ENCODE assay signal across 8 mouse cellular contexts in the genomic region with DNA sequence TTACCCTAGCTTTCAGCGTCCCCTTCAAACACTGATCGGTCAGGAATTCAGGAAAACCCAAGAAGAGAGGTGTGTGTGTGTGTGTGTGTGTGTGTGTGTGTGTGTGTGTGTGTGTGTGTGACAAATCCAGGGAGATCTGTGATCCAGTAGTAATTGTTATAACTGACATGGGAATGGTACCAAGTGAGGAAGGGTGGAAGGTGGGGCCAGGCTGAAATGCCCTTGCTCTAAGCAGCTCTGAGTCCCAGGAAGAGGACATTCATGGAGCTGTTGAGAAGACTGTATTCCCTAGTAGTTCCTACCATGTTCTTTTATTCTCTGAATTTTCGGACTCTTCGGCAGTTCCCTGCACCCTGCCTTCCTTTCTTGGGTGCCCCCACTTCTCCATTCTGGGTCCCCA. TPM values are rescaled to one million over a fixed set of nuclear protein-coding genes. Genes with fewer than 3 reads are reported as not detected.
DNase-seq lines count a peak whose midpoint lies in the region; ATAC-seq lines count a peak whose summit lies in the region.

No protein-coding gene starts in this region.

- ATAC-seq in kidney, embryonic 14.5 days (ENCODE audit: low FRiP score, low TSS enrichment) = no peak
- ATAC-seq in embryonic facial prominence, embryonic 12.5 days (ENCODE audit: insufficient number of reproducible peaks, insufficient read depth, low FRiP score, low TSS enrichment) = no peak
- ATAC-seq in intestine, embryonic 15.5 days = no peak
- no peak for ATAC-seq in midbrain, embryonic 16.5 days
- ATAC-seq in megakaryocyte progenitor cell, adult 5-6 weeks (replicated peaks; ENCODE audit: poor library complexity) = no peak

- H3K27ac ChIP-seq in kidney, embryonic 14.5 days (ENCODE audit: low read depth, low read length) = no peak overlapping the region
- no peak overlapping the region for H3K27ac ChIP-seq in embryonic facial prominence, embryonic 12.5 days
- H3K27ac ChIP-seq in intestine, embryonic 15.5 days = peak overlapping the region; percentile 90; the same call in 1 of the 2 replicates
- no peak overlapping the region for H3K27ac ChIP-seq in midbrain, embryonic 16.5 days (ENCODE audit: low read length)

- H3K9me3 ChIP-seq in kidney, embryonic 14.5 days (ENCODE audit: control insufficient read depth, low read length) = no peaks in the 10 kb centered on the region
- H3K9me3 ChIP-seq in embryonic facial prominence, embryonic 12.5 days = no peaks in the 10 kb centered on the region
- H3K9me3 ChIP-seq in intestine, embryonic 15.5 days = no peaks in the 10 kb centered on the region
- no peaks in the 10 kb centered on the region for H3K9me3 ChIP-seq in midbrain, embryonic 16.5 days (replicated peaks; ENCODE audit: control insufficient read depth, low read length, poor library complexity, severe bottlenecking)

- no peak for DNase-seq in kidney, postnatal 14 days
- no peak for DNase-seq in natural killer cell, adult 2 months (ENCODE audit: low spot score in 2 of 2)
- no peak for DNase-seq in adrenal gland, postnatal 25 days

- H3K36me3 ChIP-seq in kidney, embryonic 14.5 days (ENCODE audit: control insufficient read depth, insufficient read depth, low read length) = peaks cover 16% of the 10 kb centered on the region; the same call in 1 of the 2 replicates
- peaks cover 21% of the 10 kb centered on the region for H3K36me3 ChIP-seq in embryonic facial prominence, embryonic 12.5 days
- peaks cover 9% of the 10 kb centered on the region; the same call in 1 of the 2 replicates for H3K36me3 ChIP-seq in intestine, embryonic 15.5 days
- H3K36me3 ChIP-seq in midbrain, embryonic 16.5 days (ENCODE audit: control insufficient read depth, insufficient read depth, low read length) = 0 out of 2 replicates have a peak, but pooled peaks cover 2% of the 10 kb centered on the region

- peak overlapping the region; percentile 75 for H3K4me2 ChIP-seq in kidney, embryonic 14.5 days (replicated peaks; ENCODE audit: low read depth, low read length)
- H3K4me2 ChIP-seq in embryonic facial prominence, embryonic 12.5 days (replicated peaks) = peak overlapping the region; percentile 64
- H3K4me2 ChIP-seq in intestine, embryonic 15.5 days (replicated peaks) = peak overlapping the region; percentile 76
- peak overlapping the region; percentile 81 for H3K4me2 ChIP-seq in midbrain, embryonic 16.5 days (ENCODE audit: low read length)

- peaks cover 8% of the 10 kb centered on the region; the same call in 1 of the 2 replicates for H3K4me1 ChIP-seq in kidney, embryonic 14.5 days (ENCODE audit: control insufficient read depth, insufficient read depth, low read length)
- H3K4me1 ChIP-seq in embryonic facial prominence, embryonic 12.5 days = peaks cover 17% of the 10 kb centered on the region; the same call in 1 of the 2 replicates
- peaks cover 24% of the 10 kb centered on the region for H3K4me1 ChIP-seq in intestine, embryonic 15.5 days (replicated peaks)
- peaks cover 7% of the 10 kb centered on the region; the same call in 1 of the 2 replicates for H3K4me1 ChIP-seq in midbrain, embryonic 16.5 days (ENCODE audit: control insufficient read depth, insufficient read depth, low read length)

- H3K27me3 ChIP-seq in kidney, embryonic 14.5 days (ENCODE audit: control insufficient read depth, insufficient read depth, low read length) = peaks cover 9% of the 10 kb centered on the region; the same call in 1 of the 2 replicates
- H3K27me3 ChIP-seq in embryonic facial prominence, embryonic 12.5 days = no peaks in the 10 kb centered on the region
- H3K27me3 ChIP-seq in intestine, embryonic 15.5 days (replicated peaks) = no peaks in the 10 kb centered on the region; the same call in 1 of the 2 replicates
- H3K27me3 ChIP-seq in midbrain, embryonic 16.5 days (ENCODE audit: control insufficient read depth, insufficient read depth, low read depth, low read length) = 0 out of 2 replicates have a peak, but pooled peaks cover 4% of the 10 kb centered on the region

- peak overlapping the region; percentile 65 for H3K4me3 ChIP-seq in kidney, embryonic 14.5 days (ENCODE audit: low read length)
- H3K4me3 ChIP-seq in embryonic facial prominence, embryonic 12.5 days = peak overlapping the region; percentile 60
- peak overlapping the region; percentile 62 for H3K4me3 ChIP-seq in intestine, embryonic 15.5 days (replicated peaks)
- H3K4me3 ChIP-seq in midbrain, embryonic 16.5 days (ENCODE audit: low read depth, low read length) = no peak overlapping the region; the same call in 1 of the 2 replicates

- 93% methylated on average over 4 of the region's 4 CpGs for WGBS in kidney, embryonic 14.5 days
- WGBS in embryonic facial prominence, embryonic 12.5 days = 88% methylated on average over 4 of the region's 4 CpGs
- 67% methylated on average over 4 of the region's 4 CpGs for WGBS in intestine, embryonic 15.5 days
- 86% methylated on average over 4 of the region's 4 CpGs for WGBS in midbrain, embryonic 16.5 days

- H3K9ac ChIP-seq in kidney, embryonic 14.5 days (ENCODE audit: low read depth, low read length) = peak overlapping the region; percentile 58; the same call in 1 of the 2 replicates
- 0 out of 2 replicates have a peak overlapping the region, but pooled peaks have one; percentile 63 for H3K9ac ChIP-seq in embryonic facial prominence, embryonic 12.5 days
- peak overlapping the region; percentile 75; the same call in 1 of the 2 replicates for H3K9ac ChIP-seq in intestine, embryonic 15.5 days
- H3K9ac ChIP-seq in midbrain, embryonic 16.5 days (ENCODE audit: low read depth, low read length) = no peak overlapping the region; the same call in 1 of the 2 replicates

RNA-seq across cellular contexts. Expression of a gene that starts 1.8 kb away (rescaled TPM):
- 6.3 and 7.1 TPM in 2 replicates for polyA plus RNA-seq in kidney, embryonic 14.5 days (2014; fragmentation: Nextera tagmentation; extraction: Ambion mirVana)
- polyA plus RNA-seq in embryonic facial prominence, embryonic 12.5 days (2016; fragmentation: Nextera tagmentation; extraction: Ambion mirVana) = 8.4 and 12.0 TPM in 2 replicates
- polyA plus RNA-seq in intestine, embryonic 15.5 days (2015; fragmentation: Nextera tagmentation; extraction: Ambion mirVana) = 16.2 and 16.8 TPM in 2 replicates
- 8.6 and 9.4 TPM in 2 replicates for polyA plus RNA-seq in midbrain, embryonic 16.5 days (2015; fragmentation: Nextera tagmentation; extraction: Ambion mirVana)
- 8.1 and 14.9 TPM in 2 replicates for total RNA-seq in adrenal gland, postnatal 25 days (2021)
- total RNA-seq in megakaryocyte progenitor cell, adult 5-6 weeks (2015) = 0.51 and 0.86 TPM in 2 replicates
- total RNA-seq in megakaryocyte progenitor cell, adult 5-6 weeks (2017) = 0.21 and 0.34 TPM in 2 replicates

RNA-seq across cellular contexts. Expression of a gene that starts 8.0 kb away (rescaled TPM):
- 3.8 and 6.5 TPM in 2 replicates for polyA plus RNA-seq in kidney, embryonic 14.5 days (2014; fragmentation: Nextera tagmentation; extraction: Ambion mirVana)
- 5.2 and 6.8 TPM in 2 replicates for polyA plus RNA-seq in embryonic facial prominence, embryonic 12.5 days (2016; fragmentation: Nextera tagmentation; extraction: Ambion mirVana)
- polyA plus RNA-seq in intestine, embryonic 15.5 days (2015; fragmentation: Nextera tagmentation; extraction: Ambion mirVana) = 34.8 and 35.4 TPM in 2 replicates
- polyA plus RNA-seq in midbrain, embryonic 16.5 days (2015; fragmentation: Nextera tagmentation; extraction: Ambion mirVana) = 1.5 and 1.9 TPM in 2 replicates
- total RNA-seq in adrenal gland, postnatal 25 days (2021) = 56.8 and 57.8 TPM in 2 replicates
- total RNA-seq in megakaryocyte progenitor cell, adult 5-6 weeks (2015) = 100 and 115 TPM in 2 replicates
- total RNA-seq in megakaryocyte progenitor cell, adult 5-6 weeks (2017) = 175 and 186 TPM in 2 replicates

RNA-seq across cellular contexts. Expression of a gene that starts 40.5 kb away (rescaled TPM):
- 9.7 and 11.3 TPM in 2 replicates for polyA plus RNA-seq in kidney, embryonic 14.5 days (2014; fragmentation: Nextera tagmentation; extraction: Ambion mirVana)
- polyA plus RNA-seq in embryonic facial prominence, embryonic 12.5 days (2016; fragmentation: Nextera tagmentation; extraction: Ambion mirVana) = 12.4 and 13.2 TPM in 2 replicates
- 9.0 and 11.1 TPM in 2 replicates for polyA plus RNA-seq in intestine, embryonic 15.5 days (2015; fragmentation: Nextera tagmentation; extraction: Ambion mirVana)
- polyA plus RNA-seq in midbrain, embryonic 16.5 days (2015; fragmentation: Nextera tagmentation; extraction: Ambion mirVana) = 19.2 and 19.7 TPM in 2 replicates
- 21.9 and 23.0 TPM in 2 replicates for total RNA-seq in adrenal gland, postnatal 25 days (2021)
- total RNA-seq in megakaryocyte progenitor cell, adult 5-6 weeks (2015) = 14.5 and 20.2 TPM in 2 replicates
- total RNA-seq in megakaryocyte progenitor cell, adult 5-6 weeks (2017) = 12.0 and 14.0 TPM in 2 replicates

RNA-seq across cellular contexts. Expression of a gene that starts 42.7 kb away (rescaled TPM):
- polyA plus RNA-seq in kidney, embryonic 14.5 days (2014; fragmentation: Nextera tagmentation; extraction: Ambion mirVana) = 0.31 and 0.43 TPM in 2 replicates
- 1.4 and 1.8 TPM in 2 replicates for polyA plus RNA-seq in embryonic facial prominence, embryonic 12.5 days (2016; fragmentation: Nextera tagmentation; extraction: Ambion mirVana)
- polyA plus RNA-seq in intestine, embryonic 15.5 days (2015; fragmentation: Nextera tagmentation; extraction: Ambion mirVana) = 0.28 and 0.40 TPM in 2 replicates
- 10.2 and 11.2 TPM in 2 replicates for polyA plus RNA-seq in midbrain, embryonic 16.5 days (2015; fragmentation: Nextera tagmentation; extraction: Ambion mirVana)
- 1.4 and 1.5 TPM in 2 replicates for total RNA-seq in adrenal gland, postnatal 25 days (2021)
- total RNA-seq in megakaryocyte progenitor cell, adult 5-6 weeks (2015) = 0.07 TPM in 1 of 2 replicates, not detected in the other
- total RNA-seq in megakaryocyte progenitor cell, adult 5-6 weeks (2017) = 0.08 and 0.17 TPM in 2 replicates
